Mouse (Mus musculus) forebrain, embryonic 13.5 days (tissue): ENCODE data around the gene Timp4. TPM values are rescaled to one million over a fixed set of nuclear protein-coding genes. Genes with fewer than 3 reads are reported as not detected.

Experiments
- ATAC-seq: fragments of 200-750 bp; cut with Nextera tagmentation; 2 replicates; pipeline ENCODE4 v1.8.0; 2017
- H3K27ac ChIP-seq: fragments of 300-500 bp; sonication (generic); 2 replicates; pipeline ENCODE4 v1.5.1; 2015; ENCODE audit warnings: inconsistent platforms, mild to moderate bottlenecking, moderate library complexity
- H3K27me3 ChIP-seq: fragments of 300-500 bp; sonication (generic); 2 replicates; pipeline ENCODE4 v1.6.1; 2015; ENCODE audit warnings: mild to moderate bottlenecking, inconsistent platforms
- H3K36me3 ChIP-seq: fragments of 300-500 bp; sonication (generic); 2 replicates; pipeline ENCODE4 v1.6.1; 2015; ENCODE audit warnings: mild to moderate bottlenecking, inconsistent platforms; ENCODE audit not compliant: poor library complexity, severe bottlenecking
- H3K4me1 ChIP-seq: fragments of 300-500 bp; sonication (generic); 2 replicates; pipeline ENCODE4 v1.6.1; 2015; ENCODE audit warnings: inconsistent platforms
- H3K4me2 ChIP-seq: fragments of 300-500 bp; sonication (generic); 2 replicates; pipeline ENCODE4 v1.6.1; 2015; ENCODE audit warnings: inconsistent platforms, mild to moderate bottlenecking, moderate library complexity
- H3K4me3 ChIP-seq: fragments of 300-500 bp; sonication (generic); 2 replicates; pipeline ENCODE4 v1.5.1; 2015; ENCODE audit warnings: mild to moderate bottlenecking, inconsistent platforms
- H3K9ac ChIP-seq: fragments of 300-500 bp; sonication (generic); 2 replicates; pipeline ENCODE4 v1.6.1; 2015; ENCODE audit warnings: mild to moderate bottlenecking, inconsistent platforms
- H3K9me3 ChIP-seq: fragments of 300-500 bp; sonication (generic); replicated peaks from 2 replicates; pipeline ENCODE4 v1.6.1; 2016; ENCODE audit warnings: inconsistent platforms
- WGBS: fragments of 180-500 bp; shearing (Covaris S2); methylation state at CpG from one replicate; pipeline ENCODE4 v1.1.7; 2015; 5-methylcytosine and 5-hydroxymethylcytosine counted together
- polyA plus RNA-seq: library from polyadenylated mRNA; unstranded; fragments of >200 nt; fragmentation: Nextera tagmentation; extraction: Ambion mirVana; gene quantifications from 2 replicates; pipeline ENCODE4 v1.2.1, GENCODE M21; 2015

Gene Timp4
- polyA plus RNA-seq, 1 experiment from 2014 or later, result 0.97 TPM

GRCm38 (mm10) chr6:115274705-115275104 lies 22.7 kb upstream of the Timp4 start:
- H3K9me3 ChIP-seq, result no peaks in the 10 kb centered on the region
- WGBS, result 57% methylated on average over 9 of the region's 9 CpGs
- H3K9ac ChIP-seq, result no peak overlapping the region
- no peak for ATAC-seq
- no peaks in the 10 kb centered on the region for H3K36me3 ChIP-seq
- no peaks in the 10 kb centered on the region for H3K27me3 ChIP-seq
- no peak overlapping the region for H3K4me2 ChIP-seq
- H3K4me3 ChIP-seq, result no peak overlapping the region
- H3K4me1 ChIP-seq, result peaks cover 7% of the 10 kb centered on the region
- no peak overlapping the region for H3K27ac ChIP-seq

- no peak overlapping the region for H3K27ac ChIP-seq
- no peaks in the 10 kb centered on the region for H3K27me3 ChIP-seq
- 86% methylated on average over 10 of the region's 10 CpGs for WGBS
- no peak overlapping the region for H3K4me2 ChIP-seq
- no peaks in the 10 kb centered on the region for H3K36me3 ChIP-seq
- H3K9me3 ChIP-seq, result no peaks in the 10 kb centered on the region
- H3K4me3 ChIP-seq, result no peak overlapping the region
- no peak for ATAC-seq
- peaks cover 7% of the 10 kb centered on the region for H3K4me1 ChIP-seq
- no peak overlapping the region for H3K9ac ChIP-seq
Observed at GRCm38 (mm10) chr6:115273346-115273745, 21.3 kb upstream of the Timp4 start.

- no peak for ATAC-seq
- Histone ChIP-seq H3K9ac (no peak overlapping the region), H3K27ac (no peak overlapping the region), H3K36me3 (no peaks in the 10 kb centered on the region), H3K4me1 (peaks cover 7% of the 10 kb centered on the region), H3K9me3 (no peaks in the 10 kb centered on the region), H3K4me2 (no peak overlapping the region), H3K27me3 (no peaks in the 10 kb centered on the region), H3K4me3 (no peak overlapping the region)
- 16% methylated on average over 4 of the region's 4 CpGs for WGBS
Observed at GRCm38 (mm10) chr6:115271866-115272271, 19.9 kb upstream of the Timp4 start.

DNA sequence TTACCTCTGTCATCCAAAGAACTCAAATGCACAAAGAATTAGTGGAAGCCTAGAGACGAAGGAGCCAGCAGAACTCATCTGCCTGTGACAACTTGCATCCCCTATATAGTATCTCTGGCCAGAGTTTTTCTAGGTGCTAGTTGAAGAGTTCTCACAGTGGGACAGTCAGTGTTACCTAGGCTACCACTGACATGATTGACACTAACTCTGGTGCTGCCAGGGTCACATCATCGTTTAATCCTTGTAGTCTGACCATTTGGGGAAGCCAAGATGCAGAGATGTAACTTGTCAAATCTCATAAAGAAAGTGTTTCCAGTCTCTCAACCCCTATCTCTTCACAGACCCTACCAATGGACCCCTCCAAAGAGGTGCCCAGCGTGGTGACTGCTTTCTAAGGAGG lies 19.3 kb upstream of the Timp4 start:
- Histone ChIP-seq H3K4me1 (peaks cover 7% of the 10 kb centered on the region), H3K4me2 (no peak overlapping the region), H3K4me3 (no peak overlapping the region), H3K36me3 (no peaks in the 10 kb centered on the region), H3K27me3 (no peaks in the 10 kb centered on the region), H3K9me3 (no peaks in the 10 kb centered on the region), H3K9ac (no peak overlapping the region), H3K27ac (no peak overlapping the region)
- ATAC-seq, result no peak
- WGBS, result 70% methylated on average over 3 of the region's 3 CpGs

DNA sequence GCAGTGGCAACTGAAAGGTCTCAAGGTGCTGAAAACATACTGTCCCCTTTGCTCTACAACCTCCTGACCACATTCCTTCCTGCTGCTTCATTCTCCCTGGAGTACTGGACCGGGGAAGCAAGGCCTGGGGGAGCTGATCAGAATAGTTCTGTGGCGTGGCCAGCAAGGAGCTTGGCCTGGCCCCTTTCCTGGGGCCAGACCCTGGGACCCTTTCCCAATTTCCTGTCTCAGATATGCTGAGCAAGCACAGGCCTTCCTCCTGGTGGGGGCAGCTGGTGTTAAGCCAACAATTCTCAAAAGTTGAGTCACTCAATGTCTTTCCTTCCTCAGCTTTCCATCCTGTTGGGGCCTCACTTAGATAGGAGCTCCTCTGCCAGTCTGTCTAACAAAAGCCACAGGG lies 18.1 kb upstream of the Timp4 start:
- Histone ChIP-seq H3K4me2 (no peak overlapping the region), H3K36me3 (no peaks in the 10 kb centered on the region), H3K4me3 (no peak overlapping the region), H3K4me1 (peaks cover 7% of the 10 kb centered on the region), H3K9me3 (no peaks in the 10 kb centered on the region), H3K27ac (no peak overlapping the region), H3K27me3 (no peaks in the 10 kb centered on the region), H3K9ac (no peak overlapping the region)
- 50% methylated on average over 2 of the region's 2 CpGs for WGBS
- ATAC-seq, result no peak

- Histone ChIP-seq H3K9me3 (no peaks in the 10 kb centered on the region), H3K27me3 (no peaks in the 10 kb centered on the region), H3K9ac (no peak overlapping the region), H3K4me3 (no peak overlapping the region), H3K36me3 (no peaks in the 10 kb centered on the region), H3K27ac (no peak overlapping the region), H3K4me1 (peaks cover 7% of the 10 kb centered on the region), H3K4me2 (no peak overlapping the region)
- ATAC-seq, result no peak
- 69% methylated on average over 5 of the region's 5 CpGs for WGBS
Observed at GRCm38 (mm10) chr6:115269561-115269960, 17.6 kb upstream of the Timp4 start.

GRCm38 (mm10) chr6:115268551-115269385 lies 16.8 kb upstream of the Timp4 start:
- Histone ChIP-seq H3K27ac (no peak overlapping the region), H3K9ac (no peak overlapping the region), H3K4me1 (peaks cover 7% of the 10 kb centered on the region), H3K9me3 (no peaks in the 10 kb centered on the region), H3K4me2 (no peak overlapping the region), H3K36me3 (0 out of 2 replicates have a peak, but pooled peaks cover 5% of the 10 kb centered on the region), H3K4me3 (no peak overlapping the region), H3K27me3 (no peaks in the 10 kb centered on the region)
- 89% methylated on average over 10 of the region's 10 CpGs for WGBS
- ATAC-seq, result no peak

DNA sequence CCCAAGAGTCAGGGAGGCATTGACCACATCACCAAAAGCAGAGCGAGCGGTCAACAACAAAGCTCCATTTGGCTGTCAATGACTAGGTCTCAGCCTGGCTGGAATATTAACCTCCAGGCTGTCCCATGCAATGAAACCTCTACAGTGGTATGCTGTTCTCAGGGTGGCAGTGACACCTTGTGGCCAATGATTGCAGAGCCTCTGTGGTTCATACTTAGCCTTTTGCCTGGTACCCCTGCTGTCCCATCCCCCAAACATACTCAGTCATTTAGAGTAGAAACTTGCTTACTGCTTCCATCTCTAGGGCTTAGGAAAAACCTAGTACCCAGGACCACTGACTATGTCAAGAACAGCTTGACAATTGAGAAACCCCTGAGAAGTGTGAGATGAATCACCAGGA lies 15.9 kb upstream of the Timp4 start:
- peaks cover 7% of the 10 kb centered on the region for H3K4me1 ChIP-seq
- H3K27ac ChIP-seq, result no peak overlapping the region
- H3K9me3 ChIP-seq, result no peaks in the 10 kb centered on the region
- ATAC-seq, result peak; percentile 88
- 58% methylated on average over 2 of the region's 2 CpGs for WGBS
- no peak overlapping the region for H3K4me3 ChIP-seq
- no peaks in the 10 kb centered on the region for H3K27me3 ChIP-seq
- no peak overlapping the region for H3K9ac ChIP-seq
- H3K36me3 ChIP-seq, result 0 out of 2 replicates have a peak, but pooled peaks cover 7% of the 10 kb centered on the region
- H3K4me2 ChIP-seq, result no peak overlapping the region

DNA sequence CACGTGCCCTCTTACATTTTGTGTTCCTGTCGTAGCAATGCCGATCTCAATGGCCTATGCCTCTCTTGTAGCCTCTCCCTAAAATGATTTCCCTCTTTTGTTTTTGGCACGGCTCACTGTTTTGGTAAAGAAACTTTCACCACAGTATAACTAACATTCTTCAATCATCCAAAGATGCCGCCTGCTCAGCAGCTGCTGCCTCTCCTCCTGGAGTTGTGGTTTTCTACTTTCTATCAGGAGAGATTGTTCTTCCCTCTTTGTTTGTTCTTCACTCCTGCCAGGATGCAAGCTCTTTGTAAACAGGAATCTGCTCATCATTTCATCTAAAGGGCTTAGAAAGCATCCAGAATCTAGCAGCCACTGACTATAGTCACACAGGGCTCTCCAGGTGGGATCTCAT lies 14.8 kb upstream of the Timp4 start:
- no peak for ATAC-seq
- H3K27ac ChIP-seq, result no peak overlapping the region
- no peak overlapping the region for H3K4me3 ChIP-seq
- H3K9me3 ChIP-seq, result no peaks in the 10 kb centered on the region
- H3K4me1 ChIP-seq, result peaks cover 4% of the 10 kb centered on the region
- H3K9ac ChIP-seq, result no peak overlapping the region
- 86% methylated on average over 5 of the region's 5 CpGs for WGBS
- peaks cover 7% of the 10 kb centered on the region; the same call in 1 of the 2 replicates for H3K36me3 ChIP-seq
- H3K27me3 ChIP-seq, result no peaks in the 10 kb centered on the region
- no peak overlapping the region for H3K4me2 ChIP-seq

DNA sequence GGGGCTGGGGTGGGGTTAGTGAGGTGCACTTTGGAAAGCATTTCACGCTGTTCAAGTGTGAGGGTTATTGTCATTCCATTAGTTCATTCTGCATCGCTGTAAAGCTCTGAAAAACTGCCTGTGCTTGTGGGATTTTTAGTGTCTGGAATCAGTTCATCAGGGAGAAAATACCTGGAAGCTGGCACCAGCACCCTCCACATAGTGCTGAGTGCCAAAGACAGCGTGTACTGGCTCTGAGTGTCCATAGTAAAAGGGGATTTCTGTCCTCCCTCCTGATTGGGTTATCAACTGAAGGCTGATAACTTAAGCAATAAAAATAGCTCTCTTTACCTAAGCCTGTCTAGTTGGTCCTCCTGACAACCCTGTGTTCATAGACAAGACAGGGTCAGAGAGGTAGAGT lies 8.5 kb upstream of the Timp4 start:
- 95% methylated on average over 3 of the region's 3 CpGs for WGBS
- no peaks in the 10 kb centered on the region for H3K9me3 ChIP-seq
- H3K36me3 ChIP-seq, result peaks cover 7% of the 10 kb centered on the region; the same call in 1 of the 2 replicates
- H3K27ac ChIP-seq, result no peak overlapping the region
- H3K27me3 ChIP-seq, result no peaks in the 10 kb centered on the region
- no peaks in the 10 kb centered on the region for H3K4me1 ChIP-seq
- no peak overlapping the region for H3K4me2 ChIP-seq
- no peak for ATAC-seq
- no peak overlapping the region for H3K4me3 ChIP-seq
- H3K9ac ChIP-seq, result no peak overlapping the region

DNA sequence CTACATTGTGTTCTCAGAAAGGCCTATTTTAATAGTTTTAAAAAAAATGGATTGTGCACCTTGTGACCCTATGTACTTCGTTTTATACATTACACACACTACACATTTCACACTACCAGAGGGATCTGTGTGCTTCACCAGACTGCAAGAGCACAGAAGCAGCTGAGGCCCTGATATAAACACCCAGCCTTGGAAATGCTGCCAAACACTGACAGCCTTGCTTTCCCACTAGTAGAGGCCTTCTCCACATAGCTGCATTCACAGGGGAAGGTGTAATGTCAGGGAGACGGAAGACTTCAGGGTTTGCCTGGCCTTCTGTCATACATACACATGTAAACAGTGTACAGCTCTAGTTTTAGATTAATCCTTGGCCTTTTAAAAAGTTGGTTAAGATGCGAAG lies 3.2 kb upstream of the Timp4 start:
- no peaks in the 10 kb centered on the region for H3K36me3 ChIP-seq
- no peaks in the 10 kb centered on the region for H3K27me3 ChIP-seq
- no peaks in the 10 kb centered on the region for H3K9me3 ChIP-seq
- H3K4me3 ChIP-seq, result no peak overlapping the region
- peaks cover 14% of the 10 kb centered on the region for H3K4me1 ChIP-seq
- no peak overlapping the region for H3K27ac ChIP-seq
- ATAC-seq, result no peak
- H3K4me2 ChIP-seq, result no peak overlapping the region
- WGBS, result 87% methylated on average over 3 of the region's 3 CpGs
- H3K9ac ChIP-seq, result no peak overlapping the region

DNA sequence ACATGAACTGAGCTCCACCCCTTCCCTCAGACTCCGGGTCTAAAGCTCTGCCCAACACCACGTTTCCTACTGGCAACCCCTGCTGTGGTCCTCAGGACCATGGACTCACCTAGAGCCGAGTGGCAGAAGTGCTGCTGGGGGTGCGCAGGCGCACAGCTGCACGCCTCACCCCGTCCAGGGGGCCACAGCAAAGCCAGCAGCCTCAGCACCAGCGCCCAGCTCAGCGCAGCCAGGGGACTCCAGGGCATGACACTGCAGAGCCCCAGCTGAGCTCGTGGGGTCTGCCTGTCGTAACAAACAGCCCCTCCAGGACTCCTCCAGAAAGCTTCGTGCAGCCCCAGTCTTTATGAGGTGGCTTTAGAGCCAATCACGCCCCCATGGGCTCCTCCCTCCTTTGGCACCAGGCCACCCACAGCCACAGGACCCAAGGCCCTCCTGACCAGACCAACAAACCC lies 447 bp downstream of the Timp4 start:
- Histone ChIP-seq H3K9me3 (no peaks in the 10 kb centered on the region), H3K4me2 (peak overlapping the region; percentile 44), H3K4me1 (peaks cover 14% of the 10 kb centered on the region), H3K27me3 (no peaks in the 10 kb centered on the region), H3K27ac (no peak overlapping the region), H3K4me3 (no peak overlapping the region), H3K36me3 (no peaks in the 10 kb centered on the region), H3K9ac (peak overlapping the region; percentile 50)
- ATAC-seq, result 0 out of 2 replicates have a peak, but pooled peaks have one; percentile 36
- WGBS, result 7% methylated on average over 13 of the region's 13 CpGs
